Mouse (Mus musculus): ENCODE results near the gene Aldh6a1. TPM values are rescaled to one million over a fixed set of nuclear protein-coding genes. Genes with fewer than 3 reads are reported as not detected.

The Aldh6a1 gene
- polyA plus RNA-seq, 1 experiment: 27.3 TPM

- DNase-seq: no peak
- 46% methylated on average over 1 of the region's 1 CpGs for WGBS
- H3K4me1 ChIP-seq (ENCODE audit: control insufficient read depth, insufficient read depth, low read length): no peaks in the 10 kb centered on the region
- TF ChIP-seq POLR2A (IDR thresholded peaks at IDR 0.05; ENCODE audit: borderline replicate concordance, extremely low read depth, low read depth, low read length) (no peak), CTCF (IDR thresholded peaks at IDR 0.05; ENCODE audit: insufficient read depth, low read length) (0 out of 2 replicates have a peak, but pooled peaks have one; percentile 3)
- no peak overlapping the region for H3K4me3 ChIP-seq (replicated peaks; ENCODE audit: extremely low read depth, low read depth, low read length)
Measured at GRCm38 (mm10) chr12:84459845-84460244, 9.0 kb upstream of the Aldh6a1 start.

DNA sequence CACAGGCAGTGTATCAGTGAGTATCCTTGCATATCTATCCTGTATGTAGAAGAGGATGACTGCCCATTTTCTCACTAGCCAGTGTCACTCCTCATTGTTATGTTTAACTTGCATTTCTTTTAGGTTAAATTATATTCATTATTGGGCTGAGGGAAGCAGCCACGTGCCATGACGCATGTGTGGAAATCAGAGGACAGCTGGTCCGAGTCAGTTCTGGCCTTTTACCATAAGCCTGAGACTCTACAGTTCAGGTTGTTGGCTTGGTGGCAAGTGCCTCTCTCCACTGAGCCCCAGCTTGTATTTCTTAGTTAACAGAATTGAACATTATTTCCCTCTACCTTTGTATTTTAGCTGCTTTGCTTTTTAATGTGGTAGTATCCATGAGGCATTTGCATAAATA, 6.1 kb upstream of the Aldh6a1 start:
- no peak for TF ChIP-seq CTCF (IDR thresholded peaks at IDR 0.05; ENCODE audit: insufficient read depth, low read length)
- no peak for TF ChIP-seq POLR2A (IDR thresholded peaks at IDR 0.05; ENCODE audit: borderline replicate concordance, extremely low read depth, low read depth, low read length)
- DNase-seq: no peak
- Histone ChIP-seq H3K4me3 (replicated peaks; ENCODE audit: extremely low read depth, low read depth, low read length) (no peak overlapping the region), H3K4me1 (ENCODE audit: control insufficient read depth, insufficient read depth, low read length) (peaks cover 2% of the 10 kb centered on the region; the same call in 1 of the 2 replicates)
- 94% methylated on average over 3 of the region's 3 CpGs for WGBS

DNA sequence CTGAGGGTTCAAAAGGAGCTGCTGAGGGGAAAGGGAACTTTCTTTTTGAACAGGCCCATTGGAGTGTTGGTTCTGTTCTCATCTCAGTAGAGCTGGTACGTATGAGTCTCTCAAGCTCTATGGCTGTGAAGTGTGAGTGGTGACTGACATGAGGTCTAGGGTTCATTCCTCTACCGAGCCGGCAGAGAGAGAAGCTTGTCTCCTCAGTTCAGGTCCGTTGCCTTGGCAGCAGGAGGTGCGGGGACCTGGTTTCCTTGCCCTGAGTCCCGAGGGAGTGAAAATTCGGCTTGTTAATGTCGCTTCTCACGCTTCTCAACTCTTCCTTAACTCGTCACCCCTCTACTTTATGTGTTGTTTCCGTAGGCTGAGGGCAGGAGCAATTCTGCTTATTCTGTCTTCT, 997 bp upstream of the Aldh6a1 start:
- peak; percentile 12 for DNase-seq
- Histone ChIP-seq H3K4me3 (replicated peaks; ENCODE audit: extremely low read depth, low read depth, low read length) (peak overlapping the region; percentile 74), H3K4me1 (ENCODE audit: control insufficient read depth, insufficient read depth, low read length) (peaks cover 2% of the 10 kb centered on the region; the same call in 1 of the 2 replicates)
- TF ChIP-seq CTCF (IDR thresholded peaks at IDR 0.05; ENCODE audit: insufficient read depth, low read length) (no peak), POLR2A (IDR thresholded peaks at IDR 0.05; ENCODE audit: borderline replicate concordance, extremely low read depth, low read depth, low read length) (no peak)
- WGBS: 4% methylated on average over 11 of the region's 11 CpGs

- no peak for TF ChIP-seq CTCF (IDR thresholded peaks at IDR 0.05; ENCODE audit: insufficient read depth, low read length)
- TF ChIP-seq POLR2A (IDR thresholded peaks at IDR 0.05; ENCODE audit: borderline replicate concordance, extremely low read depth, low read depth, low read length): no peak
- peaks cover 2% of the 10 kb centered on the region; the same call in 1 of the 2 replicates for H3K4me1 ChIP-seq (ENCODE audit: control insufficient read depth, insufficient read depth, low read length)
- peak overlapping the region; percentile 73 for H3K4me3 ChIP-seq (replicated peaks; ENCODE audit: extremely low read depth, low read depth, low read length)
- WGBS: under 1% methylated on average over 6 of the region's 6 CpGs
- no peak for DNase-seq
Measured at GRCm38 (mm10) chr12:84450351-84450717, 470 bp downstream of the Aldh6a1 start.

GRCm38 (mm10) chr12:84449887-84450286, 917 bp downstream of the Aldh6a1 start:
- no peak for DNase-seq
- no peak for TF ChIP-seq POLR2A (IDR thresholded peaks at IDR 0.05; ENCODE audit: borderline replicate concordance, extremely low read depth, low read depth, low read length)
- TF ChIP-seq CTCF (IDR thresholded peaks at IDR 0.05; ENCODE audit: insufficient read depth, low read length): no peak
- H3K4me1 ChIP-seq (ENCODE audit: control insufficient read depth, insufficient read depth, low read length): peaks cover 2% of the 10 kb centered on the region; the same call in 1 of the 2 replicates
- no peak overlapping the region for H3K4me3 ChIP-seq (replicated peaks; ENCODE audit: extremely low read depth, low read depth, low read length)
- 51% methylated on average over 10 of the region's 10 CpGs for WGBS

DNA sequence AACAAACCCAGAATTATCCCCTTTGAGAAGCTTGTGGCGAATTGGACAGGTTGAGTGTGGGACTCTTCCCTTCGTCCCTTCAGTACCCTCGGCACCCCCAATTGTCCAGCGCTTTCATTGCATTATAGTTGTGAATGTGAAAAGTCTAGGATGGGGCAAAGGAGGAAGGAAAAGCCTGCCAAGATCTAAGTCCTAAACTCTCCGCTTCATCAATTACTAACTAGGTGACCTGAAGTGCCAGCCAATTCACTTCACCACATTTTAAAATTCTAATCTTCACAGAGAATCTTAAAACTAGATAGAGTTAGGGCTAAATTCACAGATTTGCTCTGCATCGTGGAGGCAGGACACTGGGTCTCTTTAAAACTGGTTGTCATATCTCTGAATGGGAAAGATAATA, 2.6 kb downstream of the Aldh6a1 start:
- H3K4me3 ChIP-seq (replicated peaks; ENCODE audit: extremely low read depth, low read depth, low read length): no peak overlapping the region
- no peaks in the 10 kb centered on the region; the same call in 1 of the 2 replicates for H3K4me1 ChIP-seq (ENCODE audit: control insufficient read depth, insufficient read depth, low read length)
- WGBS: 90% methylated on average over 6 of the region's 6 CpGs
- no peak for DNase-seq
- no peak for TF ChIP-seq CTCF (IDR thresholded peaks at IDR 0.05; ENCODE audit: insufficient read depth, low read length)
- TF ChIP-seq POLR2A (IDR thresholded peaks at IDR 0.05; ENCODE audit: borderline replicate concordance, extremely low read depth, low read depth, low read length): no peak

- Histone ChIP-seq H3K4me1 (ENCODE audit: control insufficient read depth, insufficient read depth, low read length) (no peaks in the 10 kb centered on the region; the same call in 1 of the 2 replicates), H3K4me3 (replicated peaks; ENCODE audit: extremely low read depth, low read depth, low read length) (no peak overlapping the region)
- DNase-seq: no peak
- TF ChIP-seq POLR2A (IDR thresholded peaks at IDR 0.05; ENCODE audit: borderline replicate concordance, extremely low read depth, low read depth, low read length): no peak
- no peak for TF ChIP-seq CTCF (IDR thresholded peaks at IDR 0.05; ENCODE audit: insufficient read depth, low read length)
- WGBS: 74% methylated on average over 1 of the region's 1 CpGs
Measured at GRCm38 (mm10) chr12:84447386-84447785, 3.4 kb downstream of the Aldh6a1 start.

- 69% methylated on average over 4 of the region's 4 CpGs for WGBS
- Histone ChIP-seq H3K4me1 (ENCODE audit: control insufficient read depth, insufficient read depth, low read length) (no peaks in the 10 kb centered on the region), H3K4me3 (replicated peaks; ENCODE audit: extremely low read depth, low read depth, low read length) (no peak overlapping the region)
- DNase-seq: no peak
- TF ChIP-seq POLR2A (IDR thresholded peaks at IDR 0.05; ENCODE audit: borderline replicate concordance, extremely low read depth, low read depth, low read length) (no peak), CTCF (IDR thresholded peaks at IDR 0.05; ENCODE audit: insufficient read depth, low read length) (no peak)
Measured at GRCm38 (mm10) chr12:84442526-84442925, 8.3 kb downstream of the Aldh6a1 start.

DNA sequence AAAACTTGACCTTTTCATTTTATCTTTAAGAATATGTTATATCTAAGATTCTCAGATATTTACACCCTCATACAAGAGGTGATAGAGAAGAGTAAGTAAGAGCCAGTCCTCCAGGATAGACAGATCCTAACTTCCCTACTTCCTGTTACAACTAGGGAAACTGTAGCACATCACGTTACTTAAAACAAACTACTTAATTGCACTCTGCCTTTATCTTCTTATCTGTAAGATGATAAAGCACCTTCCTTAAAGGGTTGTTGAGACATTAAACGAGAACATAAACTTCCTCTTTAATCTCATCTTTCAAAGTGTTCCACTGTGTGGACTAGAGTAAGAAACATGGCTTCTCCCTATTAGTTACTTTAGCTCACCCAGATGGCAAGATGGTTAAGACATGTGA, 12.1 kb downstream of the Aldh6a1 start:
- TF ChIP-seq CTCF (IDR thresholded peaks at IDR 0.05; ENCODE audit: insufficient read depth, low read length) (no peak), POLR2A (IDR thresholded peaks at IDR 0.05; ENCODE audit: borderline replicate concordance, extremely low read depth, low read depth, low read length) (no peak)
- DNase-seq: no peak
- H3K4me3 ChIP-seq (replicated peaks; ENCODE audit: extremely low read depth, low read depth, low read length): no peak overlapping the region
- 43% methylated on average over 2 of the region's 2 CpGs for WGBS
- no peaks in the 10 kb centered on the region for H3K4me1 ChIP-seq (ENCODE audit: control insufficient read depth, insufficient read depth, low read length)

GRCm38 (mm10) chr12:84429825-84430224, 21.0 kb downstream of the Aldh6a1 start:
- no peak for TF ChIP-seq CTCF (IDR thresholded peaks at IDR 0.05; ENCODE audit: insufficient read depth, low read length)
- TF ChIP-seq POLR2A (IDR thresholded peaks at IDR 0.05; ENCODE audit: borderline replicate concordance, extremely low read depth, low read depth, low read length): no peak
- no peak for DNase-seq
- WGBS: 52% methylated on average over 2 of the region's 2 CpGs
- no peaks in the 10 kb centered on the region for H3K4me1 ChIP-seq (ENCODE audit: control insufficient read depth, insufficient read depth, low read length)
- no peak overlapping the region for H3K4me3 ChIP-seq (replicated peaks; ENCODE audit: extremely low read depth, low read depth, low read length)
